Mouse (Mus musculus) stomach, postnatal 0 days (tissue): ENCODE measurements around the gene Lelp1.

Source experiments
- CTCF ChIP-seq: IDR thresholded peaks from 2 replicates; pipeline ENCODE4 v1.5.1; 2016; ENCODE audit warnings: antibody characterized with exemption, low read depth, mild to moderate bottlenecking, moderate library complexity
- EP300 ChIP-seq: optimal IDR thresholded peaks from 2 replicates; pipeline ENCODE3; 2016; ENCODE audit warnings: antibody characterized with exemption

DNA sequence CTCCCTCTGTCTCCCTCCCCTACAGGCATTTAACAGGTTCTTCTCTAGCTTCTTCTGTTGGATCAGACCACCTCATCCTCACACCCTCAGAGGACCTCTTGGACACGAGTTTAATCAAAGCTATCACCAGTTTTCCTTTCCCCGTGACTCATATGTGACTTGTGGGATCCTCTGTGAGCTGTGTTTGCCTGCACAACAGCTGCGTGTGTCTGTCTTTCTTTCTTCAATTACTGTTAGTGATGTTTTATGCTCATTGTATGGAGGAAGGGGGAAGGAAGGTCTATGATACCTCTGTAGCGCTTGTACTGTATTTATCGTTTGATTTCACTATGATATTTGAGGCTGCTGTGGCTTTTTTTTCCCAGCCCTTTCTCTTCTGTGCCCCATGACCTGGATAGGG, 5.4 kb upstream of the Lelp1 start:
- no peak for TF ChIP-seq CTCF
- TF ChIP-seq EP300: no peak
